Mouse (Mus musculus): Measurements from ENCODE around the gene Nr1d1. TPM values are rescaled to one million over a fixed set of nuclear protein-coding genes. Genes with fewer than 3 reads are reported as not detected.

Nr1d1 gene
- polyA plus RNA-seq, 2 experiments, result 1.4 to 1.8 TPM

DNA sequence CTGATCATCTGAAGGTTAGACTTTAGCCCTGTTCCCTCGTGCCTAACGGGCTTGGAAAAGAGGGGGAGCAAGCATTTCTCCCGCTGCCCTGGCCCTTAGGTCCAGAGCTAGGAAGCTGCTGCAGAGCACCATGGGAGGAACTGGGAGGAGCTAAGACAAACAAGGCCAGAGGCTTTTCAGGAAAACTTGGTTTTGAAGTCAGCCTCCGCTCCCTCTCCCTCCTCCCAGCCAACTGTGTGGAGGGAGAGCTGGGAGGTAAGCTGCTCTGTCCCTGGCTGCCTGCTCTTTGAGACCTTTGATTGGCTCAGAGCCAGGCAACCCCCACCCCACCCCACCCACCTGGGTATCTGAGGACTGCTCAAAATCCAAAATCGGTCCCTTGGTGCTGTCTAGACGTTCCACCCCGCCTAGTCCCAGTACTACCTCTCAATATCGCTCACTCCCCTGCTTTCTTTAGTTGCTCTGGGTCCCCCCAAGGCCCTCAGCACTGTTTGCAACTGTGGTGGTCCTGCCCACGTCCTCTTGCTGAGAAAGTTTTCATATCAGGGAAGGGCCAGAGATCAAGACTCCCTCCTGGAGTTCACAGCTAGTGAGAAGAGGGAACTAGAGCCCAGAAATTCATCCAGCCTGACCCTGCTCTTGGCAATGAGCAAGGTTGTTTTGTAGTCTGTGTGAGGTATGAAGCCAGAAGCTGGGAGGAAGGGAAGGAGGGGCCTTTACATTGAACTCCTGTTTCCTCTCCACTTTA, 1.9 kb upstream of the Nr1d1 start:
- Histone ChIP-seq H3K4me2 (replicated peaks; ENCODE audit: low read depth, low read length, severe bottlenecking) (peak overlapping the region; percentile 34; the same call in 1 of the 2 replicates), H3K4me3 (replicated peaks; ENCODE audit: low read length) (no peak overlapping the region), H3K9me3 (ENCODE audit: control insufficient read depth, low read length) (no peaks in the 10 kb centered on the region), H3K36me3 (ENCODE audit: control insufficient read depth, insufficient read depth, low read length) (no peaks in the 10 kb centered on the region), H3K4me1 (ENCODE audit: control insufficient read depth, insufficient read depth, low read length) (peaks cover 55% of the 10 kb centered on the region), H3K27ac (replicated peaks; ENCODE audit: low read depth, low read length) (peak overlapping the region; percentile 76), H3K9ac (ENCODE audit: low read depth, low read length, severe bottlenecking) (peak overlapping the region; percentile 32; the same call in 1 of the 2 replicates), H3K27me3 (ENCODE audit: control insufficient read depth, insufficient read depth, low read length) (no peaks in the 10 kb centered on the region)
- WGBS, result 11% methylated on average over 9 of the region's 9 CpGs
- DNase-seq (ENCODE audit: low spot score) (peak; percentile 59), ATAC-seq (ENCODE audit: low FRiP score, low read depth) (peak; percentile 20; the same call in 1 of the 2 replicates)
- no peak for TF ChIP-seq POLR2A (IDR thresholded peaks at IDR 0.05; ENCODE audit: borderline replicate concordance, extremely low read depth, insufficient read depth, insufficient read length)

DNA sequence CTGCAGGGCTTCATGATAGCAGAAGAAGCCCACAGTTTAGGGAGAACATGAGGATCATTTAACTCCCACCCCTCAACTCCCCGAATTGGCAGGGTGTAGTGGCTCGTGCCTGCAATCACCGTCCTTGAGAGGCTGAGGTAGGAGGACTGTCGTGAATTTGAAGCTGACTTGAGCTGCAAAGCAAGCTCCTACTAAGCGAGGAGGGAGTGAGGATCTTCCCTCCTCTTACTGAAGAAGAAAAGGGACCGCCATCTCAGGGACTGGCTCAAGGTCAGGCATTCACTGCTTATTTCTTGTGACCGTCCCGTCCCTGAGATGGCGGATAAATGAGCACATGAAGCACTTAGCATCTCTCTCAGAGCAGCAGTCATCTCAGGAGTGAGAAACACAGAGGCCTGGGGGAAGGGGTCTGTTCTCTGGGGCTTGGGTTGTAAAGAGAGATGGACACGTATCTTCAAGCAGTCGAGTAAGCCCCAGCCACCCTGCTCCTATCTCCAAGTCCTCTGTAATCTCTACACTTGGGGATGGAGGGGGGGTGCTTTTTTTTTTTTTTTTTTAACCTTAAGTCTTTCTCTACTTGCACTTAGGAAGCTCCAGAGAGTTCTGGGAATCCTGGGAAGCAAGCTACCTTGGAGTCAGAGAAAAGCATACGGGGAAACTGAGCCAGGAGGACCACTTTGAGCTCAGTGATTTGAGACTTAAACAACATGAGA, 1.1 kb upstream of the Nr1d1 start:
- peaks cover 2% of the 10 kb centered on the region; the same call in 1 of the 2 replicates for H3K36me3 ChIP-seq (ENCODE audit: control insufficient read depth, insufficient read depth, low read length)
- H3K27me3 ChIP-seq (ENCODE audit: control insufficient read depth, insufficient read depth, low read length), result no peaks in the 10 kb centered on the region
- H3K9me3 ChIP-seq (ENCODE audit: control insufficient read depth, low read length), result no peaks in the 10 kb centered on the region
- H3K9ac ChIP-seq (ENCODE audit: low read depth, low read length, severe bottlenecking), result 0 out of 2 replicates have a peak overlapping the region, but pooled peaks have one; percentile 2
- H3K4me3 ChIP-seq (replicated peaks; ENCODE audit: low read length), result peak overlapping the region; percentile 34
- H3K4me2 ChIP-seq (replicated peaks; ENCODE audit: low read depth, low read length, severe bottlenecking), result peak overlapping the region; percentile 84
- peak overlapping the region; percentile 76 for H3K27ac ChIP-seq (replicated peaks; ENCODE audit: low read depth, low read length)
- peaks cover 49% of the 10 kb centered on the region for H3K4me1 ChIP-seq (ENCODE audit: control insufficient read depth, insufficient read depth, low read length)
- no peak for DNase-seq (ENCODE audit: low spot score)
- ATAC-seq (ENCODE audit: low FRiP score, low read depth), result no peak
- WGBS, result 41% methylated on average over 12 of the region's 12 CpGs
- TF ChIP-seq POLR2A (IDR thresholded peaks at IDR 0.05; ENCODE audit: borderline replicate concordance, extremely low read depth, insufficient read depth, insufficient read length), result no peak

DNA sequence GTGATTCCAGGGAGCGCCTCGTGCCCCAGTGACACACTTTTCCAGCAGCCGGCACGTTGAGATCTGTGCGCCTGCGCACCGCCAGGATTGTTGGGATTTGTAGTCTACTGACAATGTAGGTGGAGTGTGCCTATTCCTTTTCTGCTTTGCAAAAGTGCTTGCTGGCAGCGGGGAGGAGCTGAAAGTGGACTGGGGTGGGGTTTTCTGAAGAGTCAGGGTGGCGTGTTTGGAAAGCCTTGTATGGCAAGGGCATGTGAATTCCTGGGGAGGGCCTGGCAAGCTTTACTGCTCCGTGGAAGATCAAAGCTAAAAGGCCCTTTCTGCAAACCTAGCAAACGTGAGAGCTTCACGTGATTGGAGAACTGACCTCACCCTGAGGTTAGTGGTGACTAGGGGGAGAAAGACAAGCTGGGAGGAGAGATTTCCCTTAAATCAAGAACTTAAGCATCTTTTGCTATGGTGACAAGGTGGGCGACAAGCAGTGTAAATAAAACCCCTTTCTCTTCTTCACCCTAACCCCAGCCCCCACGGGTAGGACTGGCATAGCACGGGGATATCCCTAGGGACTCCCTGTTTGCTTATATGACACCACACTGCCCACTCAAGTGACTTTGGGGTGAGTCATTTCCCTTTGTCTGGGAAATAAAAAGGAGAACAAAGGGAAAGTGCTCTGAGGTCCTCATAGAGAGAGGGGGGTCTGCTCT, 367 bp upstream of the Nr1d1 start:
- H3K9me3 ChIP-seq (ENCODE audit: control insufficient read depth, low read length), result no peaks in the 10 kb centered on the region
- peak overlapping the region; percentile 34 for H3K4me3 ChIP-seq (replicated peaks; ENCODE audit: low read length)
- DNase-seq (ENCODE audit: low spot score) (peak; percentile 95), ATAC-seq (ENCODE audit: low FRiP score, low read depth) (peak; percentile 75)
- WGBS, result 3% methylated on average over 15 of the region's 15 CpGs
- TF ChIP-seq POLR2A (IDR thresholded peaks at IDR 0.05; ENCODE audit: borderline replicate concordance, extremely low read depth, insufficient read depth, insufficient read length), result no peak
- H3K4me1 ChIP-seq (ENCODE audit: control insufficient read depth, insufficient read depth, low read length), result peaks cover 49% of the 10 kb centered on the region
- H3K27ac ChIP-seq (replicated peaks; ENCODE audit: low read depth, low read length), result peak overlapping the region; percentile 76
- H3K9ac ChIP-seq (ENCODE audit: low read depth, low read length, severe bottlenecking), result peak overlapping the region; percentile 26
- peak overlapping the region; percentile 84 for H3K4me2 ChIP-seq (replicated peaks; ENCODE audit: low read depth, low read length, severe bottlenecking)
- no peaks in the 10 kb centered on the region for H3K27me3 ChIP-seq (ENCODE audit: control insufficient read depth, insufficient read depth, low read length)
- peaks cover 3% of the 10 kb centered on the region for H3K36me3 ChIP-seq (ENCODE audit: control insufficient read depth, insufficient read depth, low read length)

DNA sequence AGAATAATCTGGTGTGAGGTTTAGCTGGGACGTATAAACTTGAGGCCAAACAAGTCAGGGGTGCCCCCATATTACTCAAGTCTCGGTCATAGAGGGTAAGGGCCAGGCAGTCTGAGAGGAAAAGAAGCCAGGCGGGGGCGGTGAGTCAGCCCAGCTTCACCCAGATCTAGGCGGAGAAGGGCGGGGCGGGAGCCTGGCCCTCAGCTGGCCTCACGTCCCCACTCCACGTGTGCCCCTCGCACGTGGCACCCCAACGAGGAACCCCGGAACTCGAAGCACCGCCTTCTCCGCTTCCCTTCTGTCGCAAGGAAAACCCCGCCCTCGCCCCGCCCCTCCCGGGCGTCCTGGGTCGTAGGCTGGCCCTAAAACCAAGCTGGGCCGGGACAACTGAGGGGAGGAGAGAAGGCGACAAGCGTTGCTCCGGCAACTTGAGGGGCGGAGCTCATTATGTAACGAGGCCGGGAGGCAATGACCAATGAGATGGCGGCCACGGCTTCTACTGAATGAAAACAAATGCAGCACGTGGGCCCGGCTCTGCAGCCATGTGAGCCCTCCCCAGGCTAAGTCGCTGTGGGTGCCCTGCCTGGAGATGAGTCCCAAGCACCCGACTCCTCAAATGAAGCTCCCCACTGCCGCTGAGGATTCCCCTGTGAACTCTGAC, 1.4 kb downstream of the Nr1d1 start:
- H3K4me3 ChIP-seq (replicated peaks; ENCODE audit: low read length), result peak overlapping the region; percentile 34
- H3K27ac ChIP-seq (replicated peaks; ENCODE audit: low read depth, low read length), result 0 out of 2 replicates have a peak overlapping the region, but pooled peaks have one; percentile 28
- 0 out of 2 replicates have a peak overlapping the region, but pooled peaks have one; percentile 21 for H3K9ac ChIP-seq (ENCODE audit: low read depth, low read length, severe bottlenecking)
- DNase-seq (ENCODE audit: low spot score) (peak; percentile 97), ATAC-seq (ENCODE audit: low FRiP score, low read depth) (peak; percentile 86)
- peak overlapping the region; percentile 84 for H3K4me2 ChIP-seq (replicated peaks; ENCODE audit: low read depth, low read length, severe bottlenecking)
- H3K9me3 ChIP-seq (ENCODE audit: control insufficient read depth, low read length), result no peaks in the 10 kb centered on the region
- H3K36me3 ChIP-seq (ENCODE audit: control insufficient read depth, insufficient read depth, low read length), result peaks cover 19% of the 10 kb centered on the region
- WGBS, result under 1% methylated on average over 34 of the region's 37 CpGs
- TF ChIP-seq POLR2A (IDR thresholded peaks at IDR 0.05; ENCODE audit: borderline replicate concordance, extremely low read depth, insufficient read depth, insufficient read length), result no peak
- H3K4me1 ChIP-seq (ENCODE audit: control insufficient read depth, insufficient read depth, low read length), result peaks cover 49% of the 10 kb centered on the region
- H3K27me3 ChIP-seq (ENCODE audit: control insufficient read depth, insufficient read depth, low read length), result no peaks in the 10 kb centered on the region

All from limb, embryonic 14.5 days (tissue).